Mouse (Mus musculus): ENCODE results near the gene Mcpt2.
"Not testable (repeated sequence)": the region's sequence is repeated elsewhere in the genome, so short reads cannot be mapped to it uniquely, and the experiment has no call there.

GRCm38 (mm10) chr14:56021305-56021704, 20.5 kb upstream of the Mcpt2 start:
- TF ChIP-seq ELF1 (IDR thresholded peaks at IDR 0.05; ENCODE audit: low read depth, low read length); TCF12 (IDR thresholded peaks at IDR 0.05; ENCODE audit: low read depth, low read length); CTCF (conservative IDR thresholded peaks at IDR 0.05 in 1 of 2, IDR thresholded peaks at IDR 0.05 in 1 of 2; ENCODE audit: low read depth in 2 of 2, low read length in 2 of 2); ZNF384 (IDR thresholded peaks at IDR 0.05; ENCODE audit: low read depth, low read length); POLR2A (IDR thresholded peaks at IDR 0.05; ENCODE audit: low read depth, low read length); UBTF (IDR thresholded peaks at IDR 0.05; ENCODE audit: low read depth, low read length); POLR2AphosphoS2 (IDR thresholded peaks at IDR 0.05; ENCODE audit: low read depth, low read length); SIN3A (IDR thresholded peaks at IDR 0.05; ENCODE audit: low read length); MAFK (IDR thresholded peaks at IDR 0.05; ENCODE audit: insufficient replicate concordance, low read length); RAD21 (IDR thresholded peaks at IDR 0.05; ENCODE audit: low read depth, low read length): not testable (repeated sequence)

Data from CH12.LX (cell line).